Mouse (Mus musculus) C2C12 (cell line): ENCODE measurements around the gene Inpp5k.
"Not testable (repeated sequence)": the region's sequence is repeated elsewhere in the genome, so short reads cannot be mapped to it uniquely, and the experiment has no call there.

ENCODE experiments used
- CEBPB ChIP-seq: IDR thresholded peaks from one replicate; pipeline ENCODE4 v1.6.1; 2011; ENCODE audit warnings: low read depth, mild to moderate bottlenecking, control low read depth, moderate library complexity
- CTCF ChIP-seq: IDR thresholded peaks from one replicate; pipeline ENCODE4 v1.5.1; 2011; ENCODE audit not compliant: control insufficient read depth, insufficient read depth, insufficient read length
- FOSL1 ChIP-seq: IDR thresholded peaks from one replicate; pipeline ENCODE4 v1.8.0; 2011; ENCODE audit warnings: mild to moderate bottlenecking, low read length; ENCODE audit not compliant: poor library complexity, insufficient read depth, severe bottlenecking
- MAX ChIP-seq: IDR thresholded peaks from one replicate; pipeline ENCODE4 v1.6.1; 2011; ENCODE audit warnings: mild to moderate bottlenecking, control low read depth
- MYOD1 ChIP-seq: IDR thresholded peaks from one replicate; pipeline ENCODE4 v1.6.1; 2011; ENCODE audit warnings: low read depth; ENCODE audit not compliant: control insufficient read depth, insufficient read length
- MYOG ChIP-seq: IDR thresholded peaks from one replicate; pipeline ENCODE4 v1.6.1; 2011; ENCODE audit not compliant: control insufficient read depth, insufficient read length; ENCODE audit errors: extremely low read depth
- USF1 ChIP-seq: IDR thresholded peaks from one replicate; pipeline ENCODE4 v1.6.1; 2011; ENCODE audit warnings: low read depth, mild to moderate bottlenecking, control low read depth, moderate library complexity

DNA sequence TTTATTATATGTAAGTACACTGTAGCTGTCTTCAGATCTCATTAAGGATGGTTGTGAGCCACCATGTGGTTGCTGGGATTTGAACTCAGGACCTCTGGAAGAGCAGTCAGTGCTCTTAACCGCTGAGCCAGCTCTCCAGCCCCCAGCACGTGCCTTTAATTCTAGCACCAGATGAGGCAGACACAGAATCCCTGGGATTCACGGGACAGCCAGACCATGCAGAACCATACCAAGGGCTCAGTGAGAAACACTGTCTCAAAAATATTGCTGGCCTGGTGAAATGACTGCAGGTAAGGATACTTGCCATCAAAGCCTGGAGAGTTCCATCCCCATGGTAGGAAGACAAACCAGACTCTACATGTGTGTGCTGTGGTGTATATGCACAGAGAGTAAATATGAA is 66.7 kb downstream of the Inpp5k start:
- TF ChIP-seq CTCF, MYOG, MAX, USF1, CEBPB, MYOD1, FOSL1: not testable (repeated sequence)
